Mouse (Mus musculus) layer of hippocampus, adult 9-11 months (tissue): ENCODE measurements at regions not wholly inside any gene's neighbourhood (a gene's known extent, or its start where the extent isn't known, plus 50 kb on each side); places are given as distances from the start of the nearest gene placed in this dataset.
A peak's percentile ranks its signal among the peaks of the same experiment; 100 is the strongest.

Source experiments
- DNase-seq: peaks from one replicate; pipeline ENCODE4 v3.0.0; 2022

DNA sequence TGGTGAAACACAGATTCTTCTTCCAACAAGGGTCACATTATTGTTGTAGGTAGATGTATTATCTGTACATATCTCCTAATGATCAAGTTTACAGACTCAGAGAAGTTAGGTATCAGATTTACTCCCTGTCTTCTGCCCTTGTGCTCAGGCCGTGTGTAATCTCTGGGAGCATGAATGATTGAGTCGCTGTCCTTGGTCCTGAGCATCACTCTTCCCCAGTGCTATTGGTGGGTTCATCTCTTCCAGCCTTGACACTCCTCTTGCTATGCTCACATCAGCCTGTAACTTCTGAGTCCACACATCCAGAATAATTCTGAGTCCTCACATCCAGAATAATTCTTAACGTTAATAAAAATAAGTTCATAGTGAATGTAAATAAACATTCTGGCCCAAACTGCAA lies 295.6 kb downstream of the Basp1 start:
- DNase-seq, result no peak

DNA sequence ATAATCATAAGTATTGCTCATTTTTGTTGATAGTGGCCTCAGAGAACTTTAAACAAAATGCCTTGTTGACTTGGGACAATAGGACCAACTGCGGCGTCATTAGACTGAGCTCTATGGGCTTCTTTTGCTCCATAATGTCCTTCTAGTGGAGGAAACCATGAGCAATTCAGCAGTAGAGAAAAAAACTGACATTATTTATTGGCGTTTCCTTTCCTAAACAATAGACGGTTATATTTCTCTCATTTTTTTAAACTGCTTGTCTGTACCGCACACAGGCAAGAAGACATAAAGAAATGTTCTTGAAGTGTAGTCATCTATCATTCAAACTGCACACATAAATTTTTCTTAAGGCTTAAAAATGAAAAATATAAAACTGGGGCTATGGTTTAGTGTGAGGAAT lies 310.8 kb downstream of the Basp1 start:
- no peak for DNase-seq

DNA sequence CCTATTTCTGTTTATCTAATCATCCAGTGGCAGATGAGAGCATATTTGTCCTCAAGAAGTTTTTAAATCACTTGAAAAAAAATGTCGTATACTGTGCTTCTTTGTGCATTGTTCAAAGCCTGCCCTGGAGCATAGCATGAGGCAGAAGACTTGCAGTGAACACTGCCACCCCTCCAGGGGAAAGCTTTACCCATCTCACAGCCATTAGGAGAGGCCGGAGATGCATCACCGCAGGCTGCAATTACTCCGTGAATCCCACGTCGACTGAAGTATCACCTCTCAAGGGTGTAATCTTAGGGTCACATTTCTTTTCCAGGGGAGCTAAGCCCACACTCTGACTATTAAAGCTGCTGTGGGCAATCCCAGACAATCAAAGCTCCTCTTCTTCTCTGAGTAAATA lies 319.8 kb downstream of the Basp1 start:
- DNase-seq, result no peak

DNA sequence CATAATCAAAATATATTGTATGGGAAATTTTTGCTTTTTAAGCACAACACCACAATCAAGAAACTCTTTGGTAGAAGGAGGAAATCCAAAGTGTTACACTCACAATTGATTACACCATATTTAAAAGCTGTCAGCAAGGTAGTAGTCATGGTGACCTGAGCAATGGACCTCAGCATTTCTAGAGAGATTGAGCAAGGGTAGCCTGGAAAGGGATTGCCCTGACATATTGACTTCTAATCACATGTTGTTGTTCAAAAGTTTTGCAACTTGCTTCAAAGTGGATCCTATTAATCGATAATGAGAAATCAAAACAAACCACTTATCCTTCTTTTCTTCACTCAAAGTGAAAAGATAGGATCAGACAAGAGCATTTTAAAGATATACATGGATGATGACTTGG lies 343.9 kb downstream of the Basp1 start:
- DNase-seq, result no peak

DNA sequence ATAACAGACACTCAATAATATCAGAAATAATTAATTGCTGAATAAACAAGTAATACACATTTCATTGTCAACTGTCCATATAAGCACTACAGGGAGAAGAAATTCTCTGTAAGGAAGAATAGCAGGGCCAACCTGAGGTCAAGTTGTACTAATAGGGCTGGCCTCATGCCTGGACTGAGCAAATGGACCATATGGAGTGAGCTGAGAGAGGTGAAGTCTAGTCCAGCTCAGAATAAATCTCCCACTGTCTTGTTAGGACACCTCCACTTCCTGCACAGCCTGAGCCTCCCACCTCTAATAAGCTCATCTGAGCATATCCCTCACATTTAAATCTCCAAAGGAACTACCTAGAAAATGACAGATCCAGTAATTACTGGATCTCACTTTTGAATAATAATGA lies 354.2 kb downstream of the Basp1 start:
- DNase-seq, result no peak

DNA sequence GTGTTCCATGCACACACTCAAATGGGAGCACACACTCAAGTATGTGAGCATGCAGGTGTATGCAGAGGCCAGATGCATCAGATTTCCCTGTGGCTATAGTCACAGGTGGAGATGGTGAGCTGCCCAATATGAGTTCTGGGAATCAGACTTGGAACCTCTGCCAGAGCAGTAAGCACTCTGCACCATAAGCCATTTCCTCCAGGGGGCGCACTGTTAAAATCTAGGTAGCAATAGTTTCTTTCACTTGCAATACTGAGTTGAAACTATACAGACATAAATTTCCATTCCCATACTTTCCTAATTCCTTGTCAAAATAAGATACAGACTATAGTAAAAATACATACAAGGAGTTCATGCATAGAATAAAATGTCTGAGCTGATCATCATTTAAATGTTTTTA lies 365.7 kb downstream of the Basp1 start:
- peak; percentile 16 for DNase-seq

DNA sequence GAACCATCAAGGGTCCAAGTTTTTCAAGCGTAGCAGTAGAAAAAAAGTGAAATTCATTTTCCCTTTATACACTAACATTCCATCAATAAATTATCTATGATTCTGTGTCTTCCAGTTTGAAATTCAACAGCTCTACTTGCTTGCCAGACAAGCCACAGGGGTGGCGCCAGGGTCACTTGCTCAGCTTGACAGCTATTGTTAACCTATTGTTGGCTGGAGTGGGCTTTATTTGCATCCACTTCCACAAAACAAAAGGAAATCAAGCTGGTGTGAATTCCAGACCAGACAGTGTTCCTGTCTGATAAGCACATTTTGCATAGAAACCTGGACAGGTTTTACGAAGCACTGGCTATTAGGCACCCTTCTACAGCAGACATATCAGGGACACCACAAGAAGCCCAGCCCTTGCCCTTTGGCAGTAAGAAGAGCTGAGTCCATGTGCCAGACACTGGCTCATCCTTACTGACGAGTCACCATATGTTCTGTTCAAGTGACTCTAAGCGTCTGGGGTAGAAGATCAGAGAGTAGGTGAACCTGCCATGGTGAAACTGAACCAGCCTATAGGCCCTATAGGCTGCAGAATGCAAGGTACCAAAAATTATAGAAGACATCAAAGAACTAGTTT lies 366.9 kb downstream of the Basp1 start:
- no peak for DNase-seq

DNA sequence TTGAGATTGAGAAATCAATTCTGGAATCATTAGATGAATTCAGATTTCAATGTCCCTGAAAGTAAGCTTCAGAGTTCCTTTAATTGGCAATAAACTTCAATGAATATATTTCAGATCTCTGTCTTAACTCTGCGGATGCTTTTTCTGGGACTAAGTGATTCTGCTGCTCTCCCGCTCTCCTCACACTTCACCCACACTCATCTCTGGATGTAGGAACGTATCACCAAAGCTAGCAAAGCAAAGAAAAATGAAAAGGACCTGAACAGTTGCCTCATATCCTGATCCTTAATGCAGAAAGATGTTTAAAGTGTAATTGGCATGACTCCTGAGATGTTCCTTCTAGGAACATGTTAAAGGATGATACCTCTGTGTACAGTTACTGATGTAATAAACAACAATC lies 377.3 kb downstream of the Basp1 start:
- no peak for DNase-seq

DNA sequence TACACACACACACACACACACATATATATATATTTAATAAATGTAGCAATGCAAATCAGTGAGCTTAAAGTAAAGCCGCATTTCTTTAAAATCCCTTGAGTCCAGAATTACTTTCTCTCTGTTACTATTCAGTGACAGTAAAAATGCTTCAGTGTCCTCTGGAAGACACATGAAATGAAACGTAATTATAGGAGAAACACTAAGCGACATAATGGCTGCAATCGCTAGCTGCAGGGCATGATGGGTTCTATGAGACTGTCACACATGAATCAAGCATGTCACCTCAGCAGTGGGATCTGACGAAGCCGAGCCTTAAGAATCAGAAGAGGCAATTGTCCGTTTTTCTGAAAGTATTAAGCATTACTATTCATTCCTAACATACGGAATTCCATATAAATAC lies 385.7 kb downstream of the Basp1 start:
- no peak for DNase-seq

DNA sequence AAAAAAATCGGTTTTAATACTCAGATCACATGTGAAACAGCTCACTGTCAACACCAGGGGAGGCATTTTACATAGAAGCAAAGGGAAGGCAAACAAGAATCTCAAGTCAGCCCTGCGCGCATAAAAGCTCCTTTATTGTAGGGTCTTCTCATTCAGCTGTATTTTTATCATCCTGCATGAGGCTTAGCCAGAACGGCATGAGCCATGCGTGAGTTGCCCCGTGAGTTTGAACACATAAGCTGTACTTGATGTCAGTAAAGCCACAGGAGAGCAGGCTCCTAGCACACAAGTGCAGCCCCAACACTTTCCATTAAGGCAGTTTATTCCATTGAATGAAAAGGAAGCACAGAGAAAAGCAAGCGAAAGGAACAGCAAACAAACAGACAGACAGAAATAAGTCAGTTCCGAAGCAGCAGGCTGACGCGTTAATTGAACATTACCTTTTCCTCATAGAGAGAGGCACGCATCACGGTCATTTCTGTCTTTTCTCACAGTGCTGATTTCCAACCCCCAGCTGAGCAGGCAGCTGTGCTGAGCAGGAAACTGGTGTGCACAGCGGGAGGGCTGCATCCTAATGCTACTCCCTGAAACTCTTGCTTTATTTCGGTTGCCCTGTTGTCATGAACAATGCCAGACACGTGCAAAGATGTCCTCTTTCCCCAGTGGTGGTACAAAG lies 386.6 kb downstream of the Basp1 start:
- DNase-seq, result peak; percentile 20

DNA sequence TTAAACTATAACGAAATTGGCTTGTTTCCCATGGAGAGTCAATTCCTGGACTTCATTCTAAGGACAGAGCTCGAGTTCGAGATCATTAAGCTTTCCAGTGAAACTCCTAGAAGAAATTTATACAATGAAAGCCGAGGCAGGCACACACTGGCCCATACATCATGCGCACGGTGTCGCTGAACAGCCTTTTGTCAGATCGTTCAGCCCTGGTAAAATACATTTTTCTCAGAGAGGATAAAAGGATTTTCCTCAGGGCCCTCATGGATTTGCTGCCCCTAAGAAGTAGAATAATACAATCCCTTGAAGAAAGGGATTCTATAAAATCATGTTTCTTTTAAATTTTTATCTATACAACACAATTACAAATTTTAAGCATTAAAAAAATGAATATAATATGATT lies 387.2 kb downstream of the Basp1 start:
- no peak for DNase-seq

DNA sequence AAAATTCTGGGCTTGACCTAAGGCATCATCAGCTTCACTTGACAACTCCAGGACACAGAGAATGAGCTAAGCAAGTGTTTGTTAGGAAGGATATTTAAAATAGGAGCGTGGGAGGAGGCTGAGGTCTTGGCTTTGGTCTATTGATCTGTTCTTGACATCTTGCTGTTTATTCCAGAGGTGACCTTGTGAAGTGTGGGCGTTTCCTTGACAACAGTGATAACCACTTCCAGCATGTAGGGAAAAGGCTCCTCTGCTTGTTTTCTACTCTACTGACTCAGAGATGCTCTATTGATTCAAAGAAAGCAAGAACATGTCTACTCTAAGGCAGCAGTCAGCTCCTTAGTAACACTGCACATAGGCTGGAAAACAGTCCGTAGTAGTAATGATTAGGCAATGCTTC lies 392.6 kb downstream of the Basp1 start:
- no peak for DNase-seq

DNA sequence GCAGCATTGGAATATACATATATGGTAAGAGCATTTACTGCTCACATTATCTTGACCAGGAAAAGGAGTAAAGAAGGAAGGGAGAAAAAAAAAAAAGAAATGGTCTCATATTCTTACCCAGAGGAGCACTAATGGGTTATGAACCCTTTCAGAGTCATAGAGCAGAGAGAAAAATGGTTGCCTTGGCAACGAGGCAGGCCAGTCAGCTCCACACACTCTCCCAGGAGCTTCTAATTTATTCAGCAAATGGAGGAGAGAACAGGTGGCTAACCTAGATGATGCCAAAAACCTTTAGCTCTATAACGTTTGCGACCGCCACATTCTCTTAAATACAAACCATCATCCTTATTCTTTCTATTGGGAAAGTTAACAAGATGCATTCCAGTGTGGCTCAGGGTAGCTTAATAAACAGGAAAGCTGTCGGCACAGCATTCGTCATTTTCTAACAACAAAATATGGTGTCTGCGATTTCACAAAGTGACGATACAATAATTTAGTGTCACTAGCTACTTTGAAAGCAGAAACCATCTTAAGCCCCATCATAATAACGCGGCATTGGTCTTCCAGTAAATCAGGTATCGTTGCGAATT lies 394.1 kb downstream of the Basp1 start:
- peak; percentile 79 for DNase-seq

DNA sequence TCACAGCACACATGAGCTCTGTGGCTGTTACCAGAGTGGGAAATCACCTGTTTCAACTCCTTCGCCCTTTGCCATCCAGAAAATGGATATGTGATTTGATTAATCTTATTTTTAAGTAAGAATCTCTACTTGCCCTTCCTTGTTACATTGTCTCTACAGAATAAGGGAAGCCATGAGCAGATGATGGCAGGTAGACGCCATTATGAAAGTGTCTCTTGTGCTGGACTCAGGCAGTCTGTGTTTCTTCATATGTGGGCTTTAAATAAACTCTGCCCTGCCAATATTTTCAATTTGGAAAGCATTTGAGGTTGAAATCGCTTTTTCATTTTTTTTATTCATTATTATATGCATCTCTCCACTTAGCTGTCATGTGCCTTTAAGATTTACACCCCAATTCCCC lies 394.6 kb downstream of the Basp1 start:
- DNase-seq, result no peak

DNA sequence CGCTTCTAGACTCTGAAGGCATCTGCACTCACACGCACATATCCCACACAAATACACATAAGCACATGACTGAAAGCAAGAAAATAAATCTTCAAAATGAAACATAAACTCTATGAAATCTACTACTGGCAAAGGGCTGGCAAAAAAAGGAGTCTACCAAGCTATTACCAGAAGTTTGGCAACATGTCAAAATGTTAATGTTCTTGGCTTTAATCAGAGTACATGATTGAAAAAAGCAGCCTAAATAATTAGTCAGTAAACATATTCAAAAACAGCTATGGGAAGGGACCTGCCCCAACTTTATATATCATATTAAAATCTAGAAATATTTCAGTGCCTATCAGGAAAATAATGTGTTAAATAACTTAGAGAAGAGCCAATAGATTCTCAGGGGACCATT lies 405.8 kb downstream of the Basp1 start:
- no peak for DNase-seq

DNA sequence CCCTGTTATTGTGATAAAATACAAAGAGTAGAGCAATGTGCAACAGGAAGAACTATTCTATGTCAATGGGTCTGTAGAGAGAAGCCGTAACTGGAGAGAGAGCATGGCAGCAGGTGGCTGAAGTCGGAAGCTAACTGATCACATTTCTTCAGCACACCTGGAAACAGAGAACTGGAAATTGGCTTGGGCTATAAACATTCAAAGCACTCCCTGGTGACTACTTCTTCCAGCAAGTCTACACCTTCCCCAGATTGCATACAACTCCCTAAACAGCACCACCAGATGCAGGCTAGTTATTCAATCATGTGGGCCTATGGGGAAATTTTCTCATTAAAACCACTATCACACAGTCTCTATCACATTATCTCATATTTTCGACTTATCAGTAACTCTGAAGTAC lies 413.4 kb downstream of the Basp1 start:
- DNase-seq, result no peak

DNA sequence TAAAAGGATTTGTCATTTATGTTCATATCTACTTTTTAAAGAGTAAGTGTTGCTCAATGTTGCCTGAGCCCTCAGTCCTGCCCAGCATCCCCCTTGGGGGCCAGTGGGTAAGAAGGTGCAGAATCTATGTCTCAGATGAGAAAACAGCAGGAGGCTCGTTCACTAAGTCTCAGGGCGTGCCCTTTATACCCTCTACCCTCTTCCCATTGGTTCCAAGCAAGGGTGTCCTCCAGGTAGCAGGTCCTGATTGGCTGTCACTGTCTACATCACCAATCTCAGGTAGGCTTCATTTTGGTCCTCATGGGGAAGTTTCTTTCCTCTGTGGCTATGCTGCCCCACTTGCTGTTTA lies 420.3 kb downstream of the Basp1 start:
- no peak for DNase-seq

DNA sequence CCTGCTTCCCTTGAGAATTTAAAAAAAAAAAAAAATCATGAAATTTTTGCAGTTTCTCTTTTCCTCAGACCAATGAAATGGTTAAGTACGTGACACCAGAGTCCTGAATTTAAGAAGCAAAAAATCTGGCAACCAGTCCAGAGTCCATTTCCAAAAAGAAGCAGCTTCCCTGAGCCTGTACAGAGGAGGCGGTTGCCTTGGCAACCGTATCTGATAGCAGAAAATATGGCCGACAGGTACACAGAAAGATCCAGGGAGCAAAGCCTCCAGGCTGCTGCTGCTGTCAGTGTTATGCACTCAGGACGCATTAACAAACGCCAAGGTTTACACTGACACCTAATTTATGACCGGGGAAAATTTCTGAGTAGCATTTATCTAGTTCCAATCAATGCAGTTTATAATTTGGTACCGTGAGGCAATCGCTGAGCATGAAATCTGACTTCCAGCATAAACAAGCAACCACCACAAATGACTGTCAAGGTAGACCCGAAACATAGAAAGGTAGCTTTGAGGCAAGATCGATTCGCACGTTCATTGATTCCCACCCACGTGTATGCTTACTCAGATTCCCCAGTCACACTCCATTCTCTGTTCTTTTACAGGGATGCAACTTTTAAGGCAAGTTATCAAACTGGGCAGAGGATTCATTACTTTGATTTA lies 420.8 kb downstream of the Basp1 start:
- DNase-seq, result peak; percentile 71

DNA sequence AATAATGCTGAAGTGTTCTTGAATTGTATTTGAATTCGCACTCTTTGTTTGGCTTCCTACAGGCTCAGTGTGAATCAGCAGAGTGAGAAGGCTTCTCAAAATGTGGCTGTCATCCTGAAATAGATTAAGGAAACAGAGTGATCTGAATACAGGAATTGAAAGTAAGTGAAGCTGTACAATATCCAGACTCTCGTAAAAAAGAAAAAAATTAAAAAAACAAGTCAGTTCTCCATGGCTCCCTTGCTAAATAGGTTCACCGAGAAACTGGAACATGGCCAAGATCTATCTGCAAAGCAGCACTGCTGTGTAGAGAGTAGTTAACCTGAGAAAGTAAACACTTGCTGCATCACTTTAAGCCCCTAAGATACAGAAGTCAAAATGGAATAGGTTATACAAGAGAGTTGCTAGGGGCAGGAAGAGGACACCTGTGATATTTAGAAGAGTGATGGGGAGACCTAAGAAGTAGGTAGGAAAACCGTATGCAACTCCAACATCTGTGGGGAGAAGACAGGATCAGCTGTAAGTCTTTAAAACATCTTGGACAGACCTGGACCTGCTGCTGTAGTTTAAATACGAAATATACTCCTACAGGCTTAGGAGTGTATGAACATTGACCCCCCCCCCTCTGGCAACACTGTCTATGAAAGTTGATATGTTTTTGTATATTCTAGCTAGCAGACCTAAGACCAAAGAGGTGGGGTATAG lies 423.3 kb downstream of the Basp1 start:
- no peak for DNase-seq

DNA sequence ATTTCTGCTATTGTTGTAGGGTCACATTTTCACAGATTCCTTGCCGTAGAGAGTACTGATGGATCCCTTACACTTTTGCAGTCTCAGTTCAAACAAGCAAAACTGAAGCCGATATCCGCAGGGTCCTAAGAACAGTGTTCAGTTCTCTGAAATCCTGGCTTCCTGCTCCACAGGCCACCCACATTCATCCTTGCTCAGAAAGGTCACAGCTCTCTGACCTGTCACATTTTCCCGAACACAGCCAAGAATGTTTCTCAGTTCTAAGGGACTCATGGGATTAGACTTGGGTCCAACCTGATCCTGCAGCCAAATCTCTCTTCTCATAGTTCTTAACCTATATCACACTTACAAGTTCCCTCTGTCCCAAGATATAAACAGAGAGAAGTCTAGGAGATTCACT lies 432.7 kb downstream of the Basp1 start:
- DNase-seq, result no peak

DNA sequence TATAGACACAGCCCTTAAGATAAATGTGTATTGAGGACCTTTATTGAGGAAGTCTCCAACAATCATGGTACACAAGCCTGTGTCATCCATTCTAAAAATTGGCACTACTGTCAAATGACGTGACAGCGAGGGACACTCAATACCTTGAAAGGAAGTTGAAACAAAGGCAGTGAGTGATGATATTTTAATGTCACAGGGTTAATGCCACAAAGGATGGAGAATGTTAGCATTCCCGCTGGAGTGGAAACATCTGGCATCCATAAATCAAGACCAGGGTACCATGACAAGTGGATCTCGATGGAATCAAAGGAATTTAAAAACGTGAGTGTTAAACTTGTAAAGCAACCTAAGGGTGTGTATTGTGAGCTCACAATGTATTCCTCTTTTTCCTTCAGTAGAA lies 441.5 kb downstream of the Basp1 start:
- DNase-seq, result no peak

DNA sequence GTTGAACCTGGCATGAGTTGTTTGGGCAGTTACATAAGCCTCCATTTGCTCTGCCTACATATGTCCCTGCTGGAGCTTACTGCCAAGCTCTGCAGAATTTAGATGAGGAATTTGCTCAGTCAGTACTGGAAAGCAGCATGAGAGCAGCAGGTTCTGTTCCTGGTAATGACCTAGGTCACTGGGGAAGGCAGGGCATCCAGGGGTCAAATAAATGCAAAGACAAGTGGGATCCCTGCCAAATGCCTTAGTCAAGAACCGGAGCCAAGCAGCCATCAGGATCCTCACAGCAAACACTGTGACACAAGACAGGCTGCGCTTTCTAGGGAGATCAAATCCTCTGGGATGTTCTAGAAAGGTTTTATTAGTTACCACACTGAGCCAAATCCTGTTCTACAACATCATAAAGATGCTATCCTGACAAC lies 444.2 kb downstream of the Basp1 start:
- DNase-seq, result peak; percentile 70

DNA sequence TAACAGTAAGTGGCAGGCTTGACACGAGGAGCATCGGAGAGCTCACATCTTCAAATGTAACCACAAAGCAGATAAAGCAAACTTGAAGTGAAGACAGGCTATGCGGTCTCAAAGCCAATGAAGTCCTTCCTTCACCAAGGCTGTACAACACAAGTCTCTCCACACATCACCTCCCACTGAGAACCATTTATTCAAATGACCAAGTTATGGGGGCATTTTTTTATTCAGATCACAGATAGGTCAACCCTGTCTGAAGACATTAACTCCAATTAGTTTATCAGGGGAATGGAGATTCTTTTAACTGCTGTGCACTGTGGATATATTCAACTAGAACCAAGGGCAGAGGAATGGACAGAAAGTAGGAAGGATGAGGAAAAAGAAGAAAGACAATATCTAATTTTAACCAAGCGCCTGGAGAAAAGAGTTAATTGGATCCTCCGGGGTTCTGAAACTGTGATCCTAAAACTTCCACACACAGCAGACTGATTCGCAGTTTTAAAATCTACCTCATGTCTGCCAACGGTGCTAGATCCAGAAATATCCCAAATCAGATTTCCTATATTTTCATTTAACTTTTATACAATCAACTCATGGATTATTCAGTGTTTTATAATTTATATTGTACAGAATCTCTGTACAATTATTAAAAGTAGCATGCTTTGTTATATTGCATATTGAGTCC lies 444.8 kb downstream of the Basp1 start:
- DNase-seq, result no peak
